Mouse (Mus musculus) common myeloid progenitor, adult 5-6 weeks (primary cell): ENCODE results near the gene Slc52a3. TPM values are rescaled to one million over a fixed set of nuclear protein-coding genes. Genes with fewer than 3 reads are reported as not detected.
"Not testable (repeated sequence)": the region's sequence is repeated elsewhere in the genome, so short reads cannot be mapped to it uniquely, and the experiment has no call there.

Experiments
- ATAC-seq: replicated peaks from 2 replicates; pipeline ENCODE4 v1.8.0; 2016; ENCODE audit warnings: low read depth, mild to moderate bottlenecking, moderate TSS enrichment, inconsistent platforms; ENCODE audit not compliant: poor library complexity, severe bottlenecking
- total RNA-seq: library from RNA; stranded (forward); fragments of 200-1000, 187-1606 nt; gene quantifications from 2 replicates; pipeline ENCODE4 v1.2.3, GENCODE M21; 2017

Slc52a3 gene
- total RNA-seq, 1 experiment from 2014 or later, result 1.1 TPM

DNA sequence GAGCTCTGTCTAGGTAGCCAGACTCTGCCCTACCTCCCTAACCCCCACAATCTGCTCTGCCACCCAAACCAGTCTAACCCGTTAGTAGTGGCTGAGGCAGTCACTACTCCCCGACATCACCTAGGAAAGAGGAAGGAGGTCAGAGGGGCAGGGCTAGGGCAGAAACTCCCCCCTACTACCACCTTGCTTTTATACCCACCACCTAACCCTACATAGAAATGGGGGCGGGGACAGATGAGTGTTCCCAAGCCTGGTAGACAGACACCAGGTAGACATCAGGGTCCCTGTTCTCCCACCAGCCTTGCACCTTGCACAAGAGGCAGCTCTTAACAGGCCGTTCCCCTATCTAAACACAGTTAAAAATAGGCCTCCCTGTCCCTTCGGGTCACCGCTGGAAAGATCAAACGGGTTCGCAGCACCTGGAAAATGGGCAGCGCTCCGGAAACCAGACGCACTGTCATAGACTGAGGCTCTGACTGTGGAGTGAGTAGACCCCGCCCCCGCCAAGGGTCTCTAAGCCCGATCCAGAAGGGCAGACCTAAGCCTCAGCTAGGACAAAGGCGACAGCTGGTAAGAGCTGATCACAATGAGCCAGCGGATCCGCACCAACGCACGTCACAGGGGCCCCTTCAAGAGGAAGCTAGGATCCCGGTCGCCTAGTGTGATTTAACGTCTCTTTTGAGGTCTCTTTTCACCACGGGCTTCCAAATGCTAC is 23.3 kb upstream of the Slc52a3 start:
- peak; percentile 57 for ATAC-seq

DNA sequence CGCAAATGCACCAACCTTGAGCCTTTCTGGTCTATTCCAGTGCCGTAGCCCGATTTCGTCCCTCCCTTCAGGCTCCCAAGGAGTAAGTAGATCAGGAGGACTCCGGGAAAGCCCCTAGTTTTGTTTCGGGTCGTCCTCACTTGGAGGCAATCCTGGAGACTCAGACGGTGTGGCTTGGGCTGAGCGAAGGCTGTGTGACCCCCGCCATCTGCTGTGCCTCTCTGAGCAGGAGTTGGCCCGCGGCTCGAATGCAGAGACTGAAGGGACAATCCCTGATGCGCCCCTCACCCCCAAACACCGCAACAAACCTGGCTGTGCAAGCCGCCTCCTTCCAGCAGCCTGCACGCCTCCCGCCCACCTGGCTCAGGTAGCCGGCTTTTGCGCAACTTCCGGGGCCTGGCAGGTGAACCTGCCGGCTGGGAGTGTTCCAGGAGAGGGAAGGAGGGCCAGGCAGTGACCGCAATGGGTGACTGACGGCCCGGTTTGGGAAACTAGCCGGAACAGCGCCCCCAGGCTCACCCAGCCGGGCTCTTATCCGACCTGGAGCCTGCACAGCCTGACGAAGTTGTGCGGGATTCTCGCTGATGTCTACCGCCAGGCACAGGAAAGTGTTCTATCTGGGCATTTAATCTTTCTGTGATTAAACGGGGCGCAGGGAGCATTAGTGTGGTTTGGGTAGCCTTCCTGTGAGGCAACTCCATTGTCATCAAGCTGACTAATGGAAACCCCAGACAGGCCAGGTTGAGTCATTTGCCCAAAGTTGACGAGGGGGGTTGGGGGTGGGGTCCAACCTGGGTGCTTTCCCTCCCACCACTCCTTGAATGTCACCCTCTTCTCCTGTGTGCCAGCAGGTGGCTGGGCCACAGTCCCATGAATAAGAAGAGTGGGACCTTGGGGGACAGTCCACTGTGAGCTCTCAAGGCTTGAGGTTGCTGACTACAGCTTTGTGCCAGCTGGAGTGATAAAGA is 22.4 kb upstream of the Slc52a3 start:
- ATAC-seq, result peak; percentile 30

DNA sequence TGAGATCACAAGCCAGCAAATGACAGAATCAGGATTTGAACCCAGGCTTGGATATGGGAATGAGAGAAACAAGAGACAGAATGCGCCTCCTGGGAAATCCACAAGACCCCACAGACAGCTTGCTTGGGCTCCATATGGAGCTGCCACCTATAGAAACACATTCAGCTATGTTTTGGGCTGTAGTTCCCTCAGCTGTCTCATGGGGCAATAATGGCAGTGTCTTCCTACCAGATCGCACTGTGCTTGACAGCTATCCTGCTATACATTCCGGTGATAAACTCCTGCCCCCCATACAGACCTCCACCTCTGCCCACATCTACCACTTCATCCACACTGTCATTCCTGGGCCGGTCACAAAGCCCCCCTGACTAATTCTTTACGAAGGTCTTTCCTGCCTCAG is 21.0 kb upstream of the Slc52a3 start:
- no peak for ATAC-seq

DNA sequence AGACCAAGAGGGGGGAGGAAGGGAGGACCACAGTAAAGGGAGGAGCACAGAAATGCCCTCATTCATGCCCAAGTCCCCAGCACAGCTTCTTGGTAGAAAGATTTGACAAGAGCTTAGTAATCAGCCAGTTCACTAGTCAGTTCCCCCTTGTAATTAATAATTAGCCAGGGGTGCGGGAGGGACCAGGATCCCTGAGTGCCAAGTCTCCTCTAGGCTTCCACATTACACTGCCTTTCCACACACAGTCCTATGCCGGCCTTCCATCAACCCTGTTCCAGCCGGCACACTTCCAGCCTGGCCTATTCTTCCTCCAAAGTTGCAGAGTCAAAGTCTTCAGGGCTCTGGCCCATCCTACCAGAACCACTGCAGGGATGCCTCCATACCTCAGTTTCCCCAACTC is 20.2 kb upstream of the Slc52a3 start:
- ATAC-seq, result no peak

DNA sequence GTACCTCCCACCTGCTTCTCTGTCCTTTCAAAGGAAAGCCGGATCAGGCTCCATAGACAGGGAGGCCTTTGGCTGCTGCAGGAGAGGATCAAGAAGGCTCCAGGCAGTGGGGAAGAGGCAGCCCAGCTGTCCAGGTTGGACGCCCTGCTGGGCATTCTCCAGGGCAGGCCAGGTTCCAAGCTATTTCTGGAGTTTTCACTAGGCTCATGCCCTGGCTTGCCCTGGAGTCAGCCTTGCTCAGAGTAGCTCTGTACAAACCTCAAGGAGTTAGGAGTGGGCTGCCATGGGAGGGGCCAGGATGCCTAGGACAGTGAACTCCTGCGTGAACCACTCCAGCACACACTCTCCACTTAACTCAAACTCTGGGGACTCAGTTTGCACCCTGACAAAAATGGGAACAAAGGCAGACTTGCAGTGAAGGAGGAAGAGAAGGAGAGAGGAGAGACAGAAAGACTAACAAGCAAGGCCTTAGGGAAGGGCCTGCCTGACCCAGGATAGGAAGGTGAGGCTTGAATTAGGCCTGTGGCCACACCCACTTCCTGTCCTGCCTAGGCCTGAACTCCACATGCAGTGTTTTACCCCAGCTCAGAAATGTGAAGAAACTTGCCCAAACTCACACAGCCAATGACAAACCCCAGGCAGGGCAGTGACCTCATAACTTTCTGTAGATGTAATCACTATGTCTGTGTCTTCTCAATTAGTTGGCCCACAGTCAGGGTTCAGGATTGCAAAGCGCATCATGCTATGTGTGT is 18.4 kb upstream of the Slc52a3 start:
- no peak for ATAC-seq

DNA sequence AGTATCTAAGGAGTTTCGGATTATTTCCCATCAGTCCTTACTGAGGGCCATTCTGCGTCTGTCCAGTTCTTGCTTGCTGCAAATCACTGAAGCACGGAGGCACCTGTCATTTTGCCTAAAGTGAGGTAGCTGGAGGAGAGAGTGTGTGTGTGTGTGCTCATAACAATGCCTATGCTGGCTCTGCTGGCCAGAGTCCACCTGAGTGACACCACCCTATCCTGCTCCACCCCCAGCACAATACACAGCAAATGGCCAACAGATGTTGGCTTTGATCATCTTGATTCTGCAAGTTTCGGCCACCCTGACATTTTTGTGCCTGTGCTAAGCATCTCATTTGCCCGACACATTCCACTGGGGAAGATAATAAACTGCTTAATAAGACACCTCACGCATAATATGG is 17.8 kb upstream of the Slc52a3 start:
- ATAC-seq, result no peak

DNA sequence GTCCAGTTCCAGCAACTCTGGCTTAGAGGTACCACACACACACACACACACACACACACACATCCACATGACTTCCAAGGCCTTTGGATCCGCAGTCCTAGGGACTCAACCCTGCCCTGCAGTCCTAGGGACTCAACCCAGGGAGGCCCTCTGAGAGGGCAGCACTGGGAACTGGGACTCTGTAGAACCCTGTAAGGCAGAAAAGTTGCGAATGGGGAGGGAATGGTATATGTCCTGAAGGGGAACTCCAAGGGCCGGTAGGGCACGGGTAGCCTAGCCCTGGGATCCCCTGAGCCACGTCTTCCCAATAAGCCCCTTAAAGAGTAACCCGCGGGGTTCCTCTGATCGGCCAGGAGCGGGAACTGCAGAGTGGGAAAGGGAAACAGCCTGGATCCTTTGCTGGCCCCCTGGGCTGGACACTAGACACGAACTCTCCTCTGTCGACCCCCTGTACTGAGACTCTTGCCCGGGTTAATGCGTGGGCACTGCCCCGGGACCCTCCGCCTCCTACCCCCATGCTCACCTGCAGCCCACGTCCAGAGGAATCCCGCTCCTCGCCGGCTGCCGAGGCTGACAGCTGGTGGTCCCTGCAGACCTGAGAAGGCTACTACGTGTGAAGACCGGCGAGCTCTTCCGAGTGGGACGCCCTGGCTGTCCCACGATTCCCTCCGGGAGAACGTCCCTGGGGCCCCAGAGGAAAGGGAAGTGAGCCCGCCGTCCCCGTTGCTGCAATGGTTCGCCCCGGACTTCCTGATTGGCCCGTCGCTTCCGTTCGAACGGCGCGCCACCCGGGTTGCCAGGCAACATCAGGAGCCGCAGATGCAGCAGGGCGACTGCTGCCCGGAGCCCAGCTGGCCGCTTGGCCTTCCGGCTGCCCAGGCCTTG is 16.6 kb upstream of the Slc52a3 start, which contains the start of gene Fam110a:
Fam110a (minus strand) TSS at position 750 of the 885 bp plus-strand sequence.
- ATAC-seq, result peak; percentile 91

DNA sequence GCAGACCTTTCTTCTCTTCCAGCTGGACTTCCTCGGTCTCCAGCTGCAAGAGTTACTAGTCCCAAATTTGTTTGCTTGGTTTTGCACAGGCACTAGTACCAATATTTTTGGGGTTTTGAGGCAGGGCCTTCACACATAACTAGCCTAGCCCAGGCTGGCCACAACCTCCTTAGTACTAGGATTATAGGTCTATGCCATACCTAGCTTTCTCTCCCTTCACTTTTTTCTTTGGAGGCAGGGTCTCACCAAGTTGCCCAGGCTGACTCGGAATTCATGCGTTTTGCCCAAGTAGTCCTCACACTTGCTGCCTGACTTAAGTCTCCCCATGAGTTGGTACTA is 16.0 kb upstream of the Slc52a3 start:
- 0 out of 2 replicates have a peak, but pooled peaks have one; percentile 1 for ATAC-seq

DNA sequence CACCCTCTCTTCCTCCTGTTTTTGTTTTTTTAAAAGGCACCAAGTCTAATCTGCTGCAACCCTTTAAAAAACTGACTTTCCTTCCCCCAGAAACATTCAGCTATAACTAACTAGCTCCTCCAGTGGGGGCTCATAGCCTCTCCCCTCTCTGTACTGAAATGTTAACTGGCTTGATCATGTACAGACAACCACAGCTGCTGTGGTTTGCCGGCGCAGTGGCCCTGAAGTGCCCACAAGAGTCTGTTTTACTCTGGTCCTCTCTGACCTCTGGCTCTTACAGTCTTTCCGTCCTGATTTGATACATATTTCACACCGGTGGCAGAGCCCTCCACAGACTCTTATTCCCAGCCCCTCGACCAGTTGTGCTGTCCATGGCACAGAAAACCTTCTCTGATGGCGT is 15.0 kb upstream of the Slc52a3 start:
- peak; percentile 20; the same call in 1 of the 2 replicates for ATAC-seq

DNA sequence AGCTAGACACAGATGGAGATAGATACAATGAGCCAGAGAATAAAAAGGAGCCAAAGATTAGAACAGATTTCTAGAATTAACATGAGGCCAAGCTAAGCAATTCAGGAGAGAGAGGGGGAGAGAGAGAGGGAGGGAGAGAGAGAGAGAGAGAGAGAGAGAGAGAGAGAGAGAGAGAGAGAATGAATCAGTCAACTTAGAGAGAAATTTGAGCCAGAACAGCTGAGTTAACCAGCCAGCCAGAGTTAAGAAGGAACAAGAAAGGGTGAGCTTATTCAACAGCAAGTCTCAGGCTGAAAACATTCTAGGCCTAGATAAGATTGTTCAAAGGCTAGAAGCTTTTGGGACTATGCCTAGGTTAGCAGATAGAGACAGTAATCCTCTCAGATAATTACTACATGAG is 13.8 kb upstream of the Slc52a3 start:
- no peak for ATAC-seq

DNA sequence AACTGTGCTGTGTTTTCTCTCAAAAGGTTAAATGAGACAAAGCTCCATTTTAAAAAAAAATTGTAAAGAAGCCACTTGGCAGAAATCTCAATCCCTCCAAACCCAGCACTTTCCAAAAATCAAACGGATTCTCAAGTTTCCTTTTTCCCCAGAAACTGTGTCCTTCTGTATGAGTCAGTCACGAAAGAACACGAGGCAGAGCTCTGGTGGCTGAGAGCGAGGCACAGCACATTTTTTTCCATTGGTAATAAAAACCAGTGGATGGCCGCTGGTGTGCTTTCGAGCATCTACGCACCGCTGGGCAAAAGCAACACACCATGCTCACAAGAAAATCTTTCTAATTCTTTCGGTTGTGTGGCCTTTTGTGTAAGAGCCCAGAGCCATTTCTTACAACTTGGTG is 12.3 kb upstream of the Slc52a3 start:
- no peak for ATAC-seq

DNA sequence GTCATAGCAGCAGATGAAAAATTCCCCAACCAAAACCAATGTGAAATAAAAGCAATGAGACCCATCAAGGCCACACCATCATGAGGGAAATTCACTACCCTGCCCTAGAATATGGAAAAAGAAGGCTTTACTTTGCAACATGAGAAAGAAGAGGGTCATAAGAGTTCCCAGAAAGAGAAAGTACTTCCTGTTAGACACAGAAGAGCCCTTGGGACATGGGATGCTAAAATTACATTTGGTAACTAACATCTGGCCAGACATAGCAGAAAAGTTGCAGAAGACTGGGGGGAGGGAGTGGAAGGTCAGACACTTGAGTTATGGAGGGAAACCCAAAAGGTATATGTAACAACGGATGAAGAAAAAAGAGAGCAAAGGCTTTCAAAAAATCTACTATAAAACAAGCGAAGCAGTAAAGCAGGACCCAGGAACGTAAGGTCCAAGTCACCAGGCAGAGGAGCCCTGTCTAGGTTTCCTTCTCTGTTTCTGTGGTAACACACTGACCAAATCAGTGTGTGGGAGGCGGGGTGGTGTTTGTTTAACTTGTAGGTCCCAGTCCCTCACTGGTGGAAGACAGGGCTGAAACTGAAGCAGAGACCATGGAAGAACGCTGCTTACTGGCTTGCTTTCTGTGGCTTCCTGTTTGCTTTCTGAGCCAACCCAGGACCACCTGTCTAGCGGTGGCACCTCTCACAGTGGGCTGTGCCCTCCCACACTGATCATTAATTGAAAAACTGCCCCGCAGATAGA is 10.7 kb upstream of the Slc52a3 start:
- peak; percentile 52 for ATAC-seq

DNA sequence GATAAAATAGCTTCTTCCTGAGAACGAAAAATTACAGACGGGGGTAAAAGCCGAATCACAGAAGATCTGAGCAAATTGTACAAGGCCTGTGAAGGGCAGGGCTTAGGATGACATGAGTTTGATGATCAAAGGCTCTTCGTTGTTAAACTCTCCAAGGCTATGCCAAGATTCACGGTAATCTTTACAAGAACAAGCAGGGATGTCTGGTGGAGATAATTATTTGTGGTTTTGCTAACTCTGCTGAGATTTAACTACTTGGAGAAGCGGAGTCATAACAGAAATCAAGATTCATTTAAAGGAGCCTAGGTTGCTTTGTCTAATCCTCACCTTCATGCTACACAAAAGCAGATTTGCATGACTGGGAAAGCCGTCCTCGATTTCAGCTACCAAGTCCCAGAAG is 9.4 kb upstream of the Slc52a3 start:
- no peak for ATAC-seq

DNA sequence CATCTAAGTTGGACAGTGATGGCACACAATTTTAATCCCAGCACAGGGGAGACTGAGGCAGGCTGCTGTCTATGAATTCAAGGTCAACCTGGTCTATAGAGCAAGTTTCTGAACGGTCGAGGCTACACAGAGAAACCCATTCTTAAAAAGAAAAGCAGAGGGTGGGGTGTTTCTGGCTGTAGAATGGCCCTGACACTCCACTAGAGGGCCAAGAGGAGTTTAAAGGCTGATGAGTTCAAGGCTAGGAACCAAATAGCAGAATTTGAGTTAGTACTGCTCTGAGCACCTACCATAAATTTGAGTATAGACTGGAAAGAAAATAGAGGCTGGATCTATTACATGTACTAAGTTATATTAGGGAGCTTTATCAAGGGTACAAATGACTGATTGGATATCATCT is 7.3 kb upstream of the Slc52a3 start:
- ATAC-seq, result peak; percentile 48; the same call in 1 of the 2 replicates

DNA sequence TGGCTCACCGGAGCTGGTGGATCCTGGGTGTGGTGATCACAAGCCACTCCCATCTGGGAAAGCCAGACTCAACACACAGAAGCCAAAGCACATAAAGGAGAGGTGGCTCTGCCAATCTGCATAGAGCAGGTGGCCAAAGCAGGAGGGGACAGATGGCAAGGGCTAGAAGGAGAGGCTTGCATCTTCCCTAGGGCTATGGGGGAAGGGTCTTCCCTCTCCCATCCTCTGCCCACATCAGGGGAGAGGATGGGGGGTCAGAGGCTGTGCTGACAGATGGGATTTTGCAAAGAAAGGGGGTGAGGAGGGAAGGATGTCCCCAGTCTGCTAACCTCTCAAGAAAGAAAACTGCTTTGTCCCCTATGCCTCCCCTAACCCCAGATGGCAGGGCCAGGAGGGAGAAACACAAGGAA is 5.3 kb upstream of the Slc52a3 start:
- no peak for ATAC-seq

DNA sequence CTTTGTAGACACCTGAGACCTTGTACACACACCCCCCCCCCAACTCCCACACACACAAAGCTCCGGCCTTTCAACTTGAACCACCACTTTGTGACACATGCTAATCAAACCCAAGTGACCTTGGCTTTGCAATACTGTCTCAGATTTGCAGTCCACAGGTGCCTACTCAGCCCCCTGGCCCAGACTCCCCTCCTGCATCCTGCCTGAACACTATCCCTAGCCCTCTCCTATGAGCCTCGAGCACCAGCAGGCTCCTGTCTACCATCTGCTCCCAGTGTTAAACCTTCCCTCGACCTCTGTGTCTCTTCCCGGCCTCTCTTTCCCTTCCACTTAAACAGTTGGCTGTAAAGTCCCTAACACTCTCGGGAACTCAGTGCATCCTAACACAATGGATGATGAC is 4.9 kb upstream of the Slc52a3 start:
- no peak for ATAC-seq

DNA sequence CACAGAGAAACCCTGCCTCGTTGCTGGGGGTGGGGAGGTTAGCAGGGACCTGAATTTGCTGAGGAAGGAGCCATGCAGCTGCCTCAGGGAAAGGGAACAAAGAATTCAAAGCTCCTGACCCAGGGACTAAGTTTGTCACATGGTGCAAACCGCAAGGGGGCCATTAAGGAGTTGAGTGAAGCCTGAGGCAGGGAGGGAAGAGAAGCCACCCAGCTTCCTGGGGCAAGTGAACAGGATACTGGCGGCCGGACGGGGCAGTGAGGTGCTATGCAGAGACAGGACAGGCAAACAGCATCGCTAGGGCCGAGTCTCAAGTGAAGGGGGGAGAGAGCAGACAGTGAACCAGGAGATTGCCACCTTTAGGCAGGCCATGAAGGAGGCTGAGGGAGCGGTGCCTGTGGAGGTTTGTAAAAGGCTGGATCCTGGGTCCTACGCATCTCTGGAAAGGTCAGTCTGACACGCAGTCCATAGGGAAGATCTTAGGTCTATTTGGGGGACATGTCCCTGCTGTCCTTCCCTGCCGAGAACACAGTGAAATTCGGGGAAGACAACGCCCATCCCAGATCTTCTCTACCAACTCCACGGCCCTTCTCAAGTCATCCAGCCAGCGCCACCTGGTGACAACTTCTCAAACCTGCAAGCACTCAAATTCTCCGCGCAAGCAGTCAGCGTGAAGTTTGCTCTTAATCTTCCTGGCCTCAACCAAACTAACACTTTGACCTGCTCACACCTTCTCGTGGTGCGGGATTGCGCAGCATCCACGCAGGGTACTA is 1.8 kb upstream of the Slc52a3 start:
- ATAC-seq, result peak; percentile 74

DNA sequence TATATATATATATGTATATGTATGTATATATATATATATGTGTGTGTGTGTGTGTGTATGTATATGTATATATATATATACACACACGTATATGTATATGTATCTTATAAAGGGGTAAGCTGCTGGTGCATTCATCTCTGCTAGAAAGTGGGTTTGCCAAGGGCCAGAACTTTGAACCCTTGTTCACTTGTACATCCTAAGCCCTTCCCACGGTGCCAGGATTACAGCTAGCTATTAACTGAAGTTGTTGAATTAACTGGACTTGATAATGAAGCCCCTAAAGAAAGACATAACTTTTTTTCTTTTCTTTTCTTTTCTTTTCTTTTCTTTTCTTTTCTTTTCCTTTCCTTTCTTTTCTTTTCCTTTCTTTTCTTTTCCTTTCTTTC is 872 bp downstream of the Slc52a3 start:
- ATAC-seq, result not testable (repeated sequence)
